Mouse (Mus musculus) neural tube, embryonic 13.5 days (tissue): ENCODE data around the gene Traf3. TPM values are rescaled to one million over a fixed set of nuclear protein-coding genes. Genes with fewer than 3 reads are reported as not detected.
A peak's percentile ranks its signal among the peaks of the same experiment; 100 is the strongest.

Source experiments
- ATAC-seq: fragments of 200-750 bp; cut with Nextera tagmentation; 2 replicates; pipeline ENCODE4 v1.8.0; 2017; ENCODE audit warnings: low read depth, mild to moderate bottlenecking, moderate TSS enrichment, moderate library complexity
- H3K27ac ChIP-seq: fragments of 300-500 bp; sonication (generic); replicated peaks from 2 replicates; pipeline ENCODE4 v1.5.1; 2015; ENCODE audit warnings: moderate library complexity, mild to moderate bottlenecking, inconsistent platforms
- H3K27me3 ChIP-seq: fragments of 300-500 bp; sonication (generic); 2 replicates; pipeline ENCODE4 v1.6.1; 2015; ENCODE audit warnings: mild to moderate bottlenecking, inconsistent platforms
- H3K36me3 ChIP-seq: fragments of 300-500 bp; sonication (generic); 2 replicates; pipeline ENCODE4 v1.6.1; 2015; ENCODE audit warnings: mild to moderate bottlenecking, inconsistent platforms
- H3K4me1 ChIP-seq: fragments of 300-500 bp; sonication (generic); replicated peaks from 2 replicates; pipeline ENCODE4 v1.6.1; 2015; ENCODE audit warnings: inconsistent platforms
- H3K4me2 ChIP-seq: fragments of 300-500 bp; sonication (generic); 2 replicates; pipeline ENCODE4 v1.6.1; 2015; ENCODE audit warnings: inconsistent platforms, mild to moderate bottlenecking, moderate library complexity
- H3K4me3 ChIP-seq: fragments of 300-500 bp; sonication (generic); 2 replicates; pipeline ENCODE4 v1.5.1; 2015; ENCODE audit warnings: mild to moderate bottlenecking, inconsistent platforms
- H3K9ac ChIP-seq: fragments of 300-500 bp; sonication (generic); 2 replicates; pipeline ENCODE4 v1.6.1; 2015; ENCODE audit warnings: moderate library complexity, mild to moderate bottlenecking, inconsistent platforms
- H3K9me3 ChIP-seq: fragments of 300-500 bp; sonication (generic); 2 replicates; pipeline ENCODE4 v1.6.1; 2016; ENCODE audit warnings: inconsistent platforms
- WGBS: fragments of 180-500 bp; shearing (Covaris S2); methylation state at CpG from one replicate; pipeline ENCODE4 v1.1.7; 2015; 5-methylcytosine and 5-hydroxymethylcytosine counted together
- polyA plus RNA-seq: library from polyadenylated mRNA; unstranded; fragments of >200 nt; fragmentation: Nextera tagmentation; extraction: Ambion mirVana; gene quantifications from 2 replicates; pipeline ENCODE4 v1.2.1, GENCODE M21; 2015

Gene Traf3
- polyA plus RNA-seq, 1 experiment from 2014 or later = 17.5 TPM

DNA sequence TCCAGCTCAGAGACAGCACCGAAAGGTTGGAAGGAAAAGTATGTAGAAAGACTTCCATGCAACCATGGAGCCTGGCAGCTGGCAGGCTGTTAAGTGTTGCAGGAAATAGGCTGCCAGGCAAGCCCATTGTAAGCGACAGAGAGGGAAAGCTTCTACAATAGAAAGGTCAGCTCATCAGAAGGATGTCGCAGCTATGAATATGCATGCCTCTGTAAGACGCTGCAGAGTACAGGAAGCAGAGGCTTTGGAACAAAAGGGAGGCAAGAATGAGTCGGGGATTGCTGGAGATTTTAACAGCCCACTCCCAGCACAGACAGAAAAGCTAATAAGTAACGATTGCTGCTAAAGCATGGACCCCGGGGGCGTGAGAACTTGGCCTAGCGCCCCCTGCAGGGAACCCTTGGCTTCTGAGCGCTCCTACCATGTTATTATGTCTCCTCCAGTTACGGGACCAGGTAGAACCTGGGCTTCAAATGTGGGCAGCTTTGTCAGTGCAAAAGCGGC, 23.1 kb upstream of the Traf3 start:
- Histone ChIP-seq H3K4me2 (peak overlapping the region; percentile 40), H3K4me1 (peaks cover 30% of the 10 kb centered on the region), H3K27me3 (no peaks in the 10 kb centered on the region), H3K27ac (peak overlapping the region; percentile 76), H3K9me3 (peaks cover 4% of the 10 kb centered on the region; the same call in 1 of the 2 replicates), H3K36me3 (no peaks in the 10 kb centered on the region), H3K4me3 (no peak overlapping the region), H3K9ac (peak overlapping the region; percentile 31)
- peak; percentile 60 for ATAC-seq
- WGBS = 7% methylated on average over 12 of the region's 12 CpGs

DNA sequence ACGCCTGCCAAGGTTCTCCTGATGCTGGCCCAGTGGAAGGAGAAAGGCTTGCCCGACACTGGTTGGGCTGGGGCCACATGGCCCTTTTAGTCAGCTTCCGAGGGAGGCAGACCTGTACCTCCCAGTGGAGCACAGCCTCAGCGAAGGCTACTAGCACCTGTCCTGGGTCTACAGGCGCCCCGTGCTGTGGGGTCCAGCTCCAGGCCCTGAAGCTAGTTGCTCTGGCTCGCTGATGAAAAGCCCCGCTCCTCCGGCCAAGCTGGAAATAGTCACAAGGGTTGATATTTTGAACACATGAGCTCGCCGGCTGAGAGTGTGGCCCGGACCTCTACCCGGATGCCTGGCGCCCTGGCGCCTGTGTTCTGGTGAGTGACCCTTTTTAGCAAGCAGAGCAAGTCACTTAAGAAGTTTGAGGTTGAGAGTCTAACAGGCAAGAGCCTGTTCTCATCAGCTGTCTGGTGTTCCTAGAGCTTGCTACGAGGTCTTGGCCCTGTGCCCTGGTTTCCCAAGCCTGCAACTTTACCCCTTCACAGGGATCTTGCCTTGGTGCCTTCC, 22.6 kb upstream of the Traf3 start:
- Histone ChIP-seq H3K4me2 (peak overlapping the region; percentile 40), H3K27me3 (no peaks in the 10 kb centered on the region), H3K4me3 (no peak overlapping the region), H3K36me3 (no peaks in the 10 kb centered on the region), H3K9me3 (peaks cover 4% of the 10 kb centered on the region; the same call in 1 of the 2 replicates), H3K9ac (peak overlapping the region; percentile 31; the same call in 1 of the 2 replicates), H3K27ac (peak overlapping the region; percentile 76), H3K4me1 (peaks cover 30% of the 10 kb centered on the region)
- 61% methylated on average over 16 of the region's 16 CpGs for WGBS
- ATAC-seq = peak; percentile 33

DNA sequence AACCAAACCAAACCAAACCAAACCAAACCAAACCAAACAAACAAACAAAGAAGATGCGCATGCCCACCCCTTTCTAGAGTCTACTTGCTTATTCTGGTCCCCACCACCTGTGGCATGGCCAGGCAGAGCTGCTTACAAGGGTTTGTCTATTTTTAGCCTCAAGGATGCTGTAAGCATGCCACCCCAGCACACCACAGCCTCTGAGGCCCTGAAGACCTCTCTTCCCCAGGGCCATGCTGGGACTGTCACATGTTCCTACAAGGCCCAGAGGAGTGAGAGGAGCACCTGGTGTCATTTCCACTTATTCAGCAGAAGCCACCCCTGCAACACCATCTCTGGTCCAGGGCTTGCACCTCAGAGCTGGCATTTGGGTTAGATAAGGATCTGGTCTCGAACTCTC, 21.6 kb upstream of the Traf3 start:
- Histone ChIP-seq H3K9ac (no peak overlapping the region), H3K4me3 (no peak overlapping the region), H3K9me3 (no peaks in the 10 kb centered on the region), H3K4me2 (no peak overlapping the region), H3K4me1 (peaks cover 30% of the 10 kb centered on the region), H3K36me3 (no peaks in the 10 kb centered on the region), H3K27ac (no peak overlapping the region), H3K27me3 (no peaks in the 10 kb centered on the region)
- ATAC-seq = no peak
- WGBS = 97% methylated on average over 2 of the region's 2 CpGs

DNA sequence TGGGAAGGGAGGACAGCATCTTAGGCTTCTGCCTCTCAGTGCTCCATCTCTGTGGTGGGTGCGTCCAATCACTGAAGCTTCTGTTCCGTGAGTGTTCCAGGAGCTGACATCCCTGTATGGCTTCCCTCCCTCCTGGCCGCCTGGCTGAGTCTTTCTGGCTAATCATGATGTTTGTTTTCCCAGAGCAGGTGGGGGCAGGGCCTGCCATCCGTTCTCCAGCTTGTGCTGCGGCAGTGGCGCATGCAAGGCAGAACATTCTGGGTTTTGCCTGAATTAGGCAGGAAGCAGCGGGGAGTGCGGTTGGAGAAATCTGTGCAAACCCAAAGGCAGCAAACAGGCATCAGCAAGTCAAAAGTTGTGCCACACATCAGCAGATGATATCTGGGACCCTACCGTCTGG, 20.9 kb upstream of the Traf3 start:
- Histone ChIP-seq H3K27ac (no peak overlapping the region), H3K9ac (0 out of 2 replicates have a peak overlapping the region, but pooled peaks have one; percentile 18), H3K4me1 (peaks cover 30% of the 10 kb centered on the region), H3K9me3 (no peaks in the 10 kb centered on the region), H3K4me3 (no peak overlapping the region), H3K27me3 (no peaks in the 10 kb centered on the region), H3K36me3 (no peaks in the 10 kb centered on the region), H3K4me2 (no peak overlapping the region)
- whole genome bisulfite sequencing = 51% methylated on average over 9 of the region's 9 CpGs
- ATAC-seq = no peak

DNA sequence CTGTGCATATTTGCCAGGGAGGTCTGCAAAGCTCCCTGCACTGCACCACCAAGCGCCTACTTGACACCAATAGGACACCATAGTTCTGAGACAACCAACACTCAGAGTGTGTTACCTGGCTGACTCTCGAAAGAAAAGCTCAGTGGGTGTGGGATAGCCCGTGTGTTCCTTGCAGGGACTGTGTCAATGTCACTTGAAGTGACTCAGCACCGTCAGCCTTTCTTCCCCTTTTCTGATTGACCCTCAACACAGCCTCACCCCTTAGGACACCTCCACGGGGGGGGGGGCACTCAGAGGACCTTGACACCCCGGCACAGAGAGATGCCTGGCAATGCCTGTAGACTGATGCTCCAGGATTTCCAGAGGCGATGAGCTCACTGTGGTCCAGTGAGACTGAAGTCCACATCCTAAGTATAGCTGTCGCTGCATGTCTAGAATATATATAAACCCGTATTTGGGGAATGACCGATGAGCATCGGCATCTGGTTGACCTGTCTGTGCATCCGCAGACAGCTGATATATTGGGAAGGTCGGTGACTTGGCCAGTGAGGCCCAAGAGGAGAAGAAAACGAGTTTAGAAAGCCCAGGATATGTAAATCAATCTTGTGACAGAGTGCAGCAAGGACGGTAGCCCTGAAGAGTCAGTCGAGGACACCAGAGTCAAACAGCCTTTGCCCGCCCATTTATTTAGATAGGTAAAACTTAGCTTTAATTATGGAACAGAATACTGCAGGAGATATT, 16.5 kb upstream of the Traf3 start:
- H3K9ac ChIP-seq = no peak overlapping the region
- H3K4me3 ChIP-seq = no peak overlapping the region
- no peak for ATAC-seq
- H3K36me3 ChIP-seq = no peaks in the 10 kb centered on the region
- H3K4me1 ChIP-seq = peaks cover 21% of the 10 kb centered on the region
- no peak overlapping the region for H3K27ac ChIP-seq
- no peaks in the 10 kb centered on the region for H3K27me3 ChIP-seq
- no peaks in the 10 kb centered on the region for H3K9me3 ChIP-seq
- no peak overlapping the region for H3K4me2 ChIP-seq
- 69% methylated on average over 17 of the region's 17 CpGs for WGBS

DNA sequence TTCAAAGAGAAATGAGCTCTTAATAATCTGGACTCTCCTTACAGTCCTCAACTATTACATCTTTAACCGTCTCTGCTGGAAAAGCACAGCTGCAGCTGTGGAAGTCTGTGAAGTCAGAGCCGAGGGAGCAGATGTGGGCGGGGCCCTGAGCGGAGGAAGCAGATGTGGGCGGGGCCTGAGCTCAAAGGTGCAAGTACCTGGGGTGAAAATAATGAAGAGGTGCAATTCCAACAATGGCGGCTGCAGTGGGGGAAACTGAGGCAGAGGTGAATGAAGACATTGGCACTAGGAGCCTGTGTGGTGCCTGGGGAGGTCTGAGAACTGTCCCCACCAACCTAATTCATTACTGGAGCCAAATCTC, 16.0 kb upstream of the Traf3 start:
- no peak for ATAC-seq
- H3K9me3 ChIP-seq = no peaks in the 10 kb centered on the region
- WGBS = 12% methylated on average over 6 of the region's 6 CpGs
- no peak overlapping the region for H3K4me2 ChIP-seq
- H3K36me3 ChIP-seq = no peaks in the 10 kb centered on the region
- H3K27ac ChIP-seq = no peak overlapping the region
- no peak overlapping the region for H3K4me3 ChIP-seq
- H3K9ac ChIP-seq = no peak overlapping the region
- peaks cover 16% of the 10 kb centered on the region for H3K4me1 ChIP-seq
- no peaks in the 10 kb centered on the region for H3K27me3 ChIP-seq

DNA sequence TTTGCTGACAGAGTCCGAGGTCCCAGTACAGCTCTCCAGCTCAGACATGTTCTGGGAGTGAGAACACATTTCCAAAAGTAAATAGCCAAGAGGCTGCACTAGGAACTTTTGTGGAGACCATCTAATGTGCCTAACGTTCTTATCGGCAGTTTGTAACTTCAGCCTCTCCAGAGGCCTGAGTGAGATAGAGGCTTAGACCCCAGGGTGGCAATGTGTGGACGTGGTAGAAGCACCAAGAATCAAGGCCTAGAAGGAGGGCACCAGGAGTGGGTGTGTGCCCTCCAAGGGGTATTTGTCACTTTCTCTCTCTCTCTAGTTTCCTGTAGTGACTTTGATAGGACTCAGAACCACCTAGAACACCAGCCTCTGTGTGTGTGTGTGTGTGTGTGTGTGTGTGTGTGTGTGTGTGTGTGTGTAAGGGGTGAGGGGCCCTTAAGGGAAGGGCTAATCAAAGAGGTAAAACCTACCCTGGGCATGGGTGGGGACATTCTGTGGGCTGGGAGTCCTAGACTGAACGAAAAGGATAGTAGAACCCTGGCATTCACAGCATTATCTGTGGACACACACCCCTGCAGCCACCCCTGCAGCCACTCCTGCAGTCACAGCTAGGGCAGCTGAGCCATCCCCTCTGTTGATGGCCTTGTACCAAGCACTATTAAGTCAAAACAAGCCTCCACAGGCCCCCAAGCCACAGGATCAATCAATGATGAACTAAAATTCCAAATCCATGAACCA, 14.6 kb upstream of the Traf3 start:
- Histone ChIP-seq H3K9ac (no peak overlapping the region), H3K36me3 (no peaks in the 10 kb centered on the region), H3K27ac (no peak overlapping the region), H3K27me3 (no peaks in the 10 kb centered on the region), H3K9me3 (no peaks in the 10 kb centered on the region), H3K4me2 (no peak overlapping the region), H3K4me3 (no peak overlapping the region), H3K4me1 (peaks cover 8% of the 10 kb centered on the region)
- WGBS = 86% methylated on average over 5 of the region's 5 CpGs
- ATAC-seq = no peak

DNA sequence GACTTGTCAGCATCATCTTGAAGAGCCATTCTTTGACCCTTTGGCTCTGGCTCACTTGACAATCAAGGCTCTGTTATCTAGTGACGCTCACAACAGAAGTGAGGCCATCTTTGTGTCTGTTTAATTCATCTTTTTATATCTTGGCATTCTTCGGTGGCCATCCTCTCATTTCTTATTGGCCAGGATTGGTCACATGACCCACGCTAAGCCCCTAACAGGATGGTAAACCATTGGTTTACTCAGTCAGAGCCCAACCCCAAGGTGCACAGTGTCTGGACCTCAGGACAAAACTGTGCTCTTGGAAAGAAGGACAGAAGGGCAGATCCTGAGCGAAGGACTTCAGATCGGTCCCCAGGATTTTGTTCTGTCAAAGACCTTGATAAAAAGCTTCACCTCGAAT, 13.6 kb upstream of the Traf3 start:
- Histone ChIP-seq H3K4me3 (no peak overlapping the region), H3K4me1 (peaks cover 8% of the 10 kb centered on the region), H3K4me2 (no peak overlapping the region), H3K27ac (no peak overlapping the region), H3K9me3 (no peaks in the 10 kb centered on the region), H3K9ac (no peak overlapping the region), H3K36me3 (no peaks in the 10 kb centered on the region), H3K27me3 (no peaks in the 10 kb centered on the region)
- no peak for ATAC-seq
- 88% methylated on average over 6 of the region's 6 CpGs for WGBS

DNA sequence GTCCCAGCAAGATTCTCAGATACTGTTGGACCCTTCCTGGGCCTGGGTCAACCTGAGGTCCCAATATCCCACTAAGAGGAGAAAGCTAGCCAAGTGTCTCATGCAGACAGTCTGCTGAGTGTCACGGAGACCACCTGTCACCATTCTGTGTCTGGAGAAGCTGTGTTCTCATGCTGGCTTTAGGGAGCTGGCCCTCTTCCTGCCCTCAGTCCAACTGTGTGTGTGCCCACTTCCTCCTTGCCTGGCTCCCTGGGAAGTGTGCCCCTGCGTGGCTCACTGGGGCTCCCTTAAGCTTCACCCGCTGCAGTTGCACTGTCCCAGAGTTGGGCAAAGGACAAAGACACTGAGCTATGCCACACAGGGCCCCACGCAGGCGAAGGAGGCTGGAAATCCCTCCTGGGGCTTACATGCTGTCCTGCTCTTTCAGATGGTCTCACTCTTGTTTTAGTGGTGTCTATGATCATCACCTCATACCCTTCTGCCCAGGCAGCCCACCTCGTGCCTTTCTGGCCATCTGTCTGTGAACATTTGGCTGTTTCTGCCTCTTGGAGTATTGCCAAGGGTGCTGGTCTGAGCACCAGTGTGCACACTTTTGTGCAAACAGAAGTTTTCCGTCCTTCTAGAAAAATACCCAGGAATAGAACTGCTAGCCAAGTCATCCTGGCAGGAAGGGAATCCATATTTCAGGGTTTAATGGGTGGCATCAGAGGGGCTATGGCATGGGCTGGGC, 13.0 kb upstream of the Traf3 start:
- H3K9me3 ChIP-seq = no peaks in the 10 kb centered on the region
- H3K4me1 ChIP-seq = peaks cover 8% of the 10 kb centered on the region
- no peaks in the 10 kb centered on the region for H3K27me3 ChIP-seq
- WGBS = 73% methylated on average over 7 of the region's 7 CpGs
- no peak for ATAC-seq
- H3K36me3 ChIP-seq = no peaks in the 10 kb centered on the region
- no peak overlapping the region for H3K9ac ChIP-seq
- no peak overlapping the region for H3K27ac ChIP-seq
- H3K4me2 ChIP-seq = no peak overlapping the region
- no peak overlapping the region for H3K4me3 ChIP-seq

DNA sequence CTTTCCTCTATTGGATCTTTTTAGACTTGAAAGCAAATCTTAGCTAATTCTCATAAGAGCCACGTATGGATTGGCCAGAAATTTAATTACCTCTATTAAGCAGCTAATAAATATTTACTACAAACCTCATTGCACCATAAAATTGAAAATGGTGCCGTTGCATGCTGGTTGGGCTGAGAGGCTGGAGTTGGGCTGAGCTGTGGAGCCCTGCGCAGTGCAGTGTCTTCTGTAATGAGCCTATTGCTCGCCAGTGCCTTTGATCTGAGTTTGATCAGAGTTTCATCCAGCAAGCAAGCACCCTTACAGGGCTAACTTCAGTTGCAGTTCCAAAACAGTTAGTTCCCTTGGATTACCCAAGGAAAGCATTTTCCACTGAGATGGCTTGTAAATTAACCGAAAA, 12.2 kb upstream of the Traf3 start:
- no peak overlapping the region for H3K4me3 ChIP-seq
- peaks cover 8% of the 10 kb centered on the region for H3K4me1 ChIP-seq
- H3K27me3 ChIP-seq = no peaks in the 10 kb centered on the region
- no peaks in the 10 kb centered on the region for H3K36me3 ChIP-seq
- no peak overlapping the region for H3K27ac ChIP-seq
- H3K9me3 ChIP-seq = no peaks in the 10 kb centered on the region
- 46% methylated on average over 5 of the region's 5 CpGs for whole genome bisulfite sequencing
- no peak for ATAC-seq
- no peak overlapping the region for H3K4me2 ChIP-seq
- no peak overlapping the region for H3K9ac ChIP-seq

DNA sequence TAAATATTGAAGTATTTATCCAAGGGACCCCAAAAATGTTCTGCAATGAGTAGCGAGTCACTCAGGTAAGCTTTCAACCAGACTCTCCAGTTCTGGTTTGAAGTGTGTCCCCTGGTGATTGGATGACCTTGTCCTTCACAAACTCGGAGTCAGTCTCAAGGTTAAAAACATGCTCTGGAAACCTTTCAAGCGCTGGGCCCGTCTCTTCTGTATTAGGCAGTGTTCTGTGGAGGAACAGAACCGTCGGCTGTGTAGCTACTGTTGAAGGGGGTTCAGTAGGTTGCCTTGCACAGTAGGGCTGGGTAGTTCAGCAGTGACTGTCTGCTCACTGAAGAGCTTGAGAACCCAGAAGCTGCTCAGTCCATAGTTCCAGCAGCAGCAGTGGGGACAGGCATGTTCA, 11.5 kb upstream of the Traf3 start:
- Histone ChIP-seq H3K27me3 (no peaks in the 10 kb centered on the region), H3K27ac (no peak overlapping the region), H3K9me3 (no peaks in the 10 kb centered on the region), H3K4me3 (no peak overlapping the region), H3K4me1 (peaks cover 8% of the 10 kb centered on the region), H3K9ac (no peak overlapping the region), H3K36me3 (no peaks in the 10 kb centered on the region), H3K4me2 (no peak overlapping the region)
- ATAC-seq = no peak
- whole genome bisulfite sequencing = 93% methylated on average over 6 of the region's 6 CpGs

DNA sequence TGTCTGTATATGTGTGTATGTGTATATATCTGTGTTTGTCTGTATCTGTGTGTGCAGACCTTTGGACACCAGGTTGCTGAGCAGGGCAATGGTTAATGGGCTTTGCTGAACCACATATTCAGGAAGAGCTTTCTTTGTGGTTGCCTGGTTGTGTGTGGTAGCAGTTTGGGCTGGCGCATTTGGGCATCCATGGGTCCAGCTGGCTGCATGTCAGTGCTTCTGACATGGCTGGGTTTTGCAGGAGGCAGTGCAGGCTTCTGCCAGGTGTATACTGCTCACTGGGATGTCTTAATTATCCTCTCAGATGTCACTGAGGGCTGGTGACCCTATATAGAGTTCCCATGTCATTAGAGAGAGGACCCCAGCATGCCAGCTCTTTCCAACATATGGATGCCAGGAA, 10.4 kb upstream of the Traf3 start:
- Histone ChIP-seq H3K27me3 (no peaks in the 10 kb centered on the region), H3K9me3 (no peaks in the 10 kb centered on the region), H3K4me1 (peaks cover 8% of the 10 kb centered on the region), H3K36me3 (no peaks in the 10 kb centered on the region), H3K4me2 (no peak overlapping the region), H3K27ac (no peak overlapping the region), H3K4me3 (no peak overlapping the region), H3K9ac (no peak overlapping the region)
- ATAC-seq = no peak
- 96% methylated on average over 1 of the region's 1 CpGs for WGBS
